29 mouse cellular contexts compared by ENCODE assay signal in genomic region chr6:50191605-50192004, GRCm38 (mm10).
A peak's percentile ranks its signal among the peaks of the same experiment; 100 is the strongest.
DNase-seq lines count a peak whose midpoint lies in the region; ATAC-seq and TF ChIP-seq lines count a peak whose summit lies in the region.
"Had no signal": no experiment of that assay in that cellular context is flagged by ENCODE, and none has a peak within 500 bp of the region (broad histone marks: within the 10 kb centered on the region; RNA-seq: fewer than 3 reads in every experiment).

No protein-coding gene starts in this region.

- TF ChIP-seq POLR2A in lung, adult 2 months (IDR thresholded peaks at IDR 0.05; ENCODE audit: borderline replicate concordance, extremely low read depth, low read depth, low read length): no peak

- 77% methylated on average over 3 of the region's 3 CpGs for WGBS in liver, postnatal 0 days (ENCODE audit: insufficient replicate concordance)
- 86% methylated on average over 3 of the region's 3 CpGs for WGBS in liver, embryonic 12.5 days (ENCODE audit: insufficient replicate concordance)
- 77% methylated on average over 3 of the region's 3 CpGs for WGBS in lung, adult 2 months

- no peaks in the 10 kb centered on the region for H3K27me3 ChIP-seq in liver, postnatal 0 days (ENCODE audit: insufficient read depth, low read length)
- H3K27me3 ChIP-seq in liver, embryonic 12.5 days (replicated peaks): no peaks in the 10 kb centered on the region
- H3K27me3 ChIP-seq: CH12.LX; embryonic facial prominence, embryonic 12.5 days; embryonic facial prominence, embryonic 15.5 days; heart, embryonic 12.5 days; heart, embryonic 15.5 days; hindbrain, embryonic 13.5 days had no signal

- TF ChIP-seq EP300 in liver, postnatal 0 days (IDR thresholded peaks at IDR 0.05; ENCODE audit: low read depth): no peak

- no peak for ATAC-seq in liver, postnatal 0 days
- no peak for ATAC-seq in liver, embryonic 12.5 days
- ATAC-seq: forebrain, embryonic 14.5 days; forebrain, postnatal 0 days; hindbrain, embryonic 16.5 days had no signal

- peaks cover 13% of the 10 kb centered on the region for H3K36me3 ChIP-seq in liver, postnatal 0 days (replicated peaks; ENCODE audit: insufficient read depth, low read length)
- peaks cover 23% of the 10 kb centered on the region for H3K36me3 ChIP-seq in liver, embryonic 12.5 days
- H3K36me3 ChIP-seq: embryonic facial prominence, embryonic 15.5 days had no signal

- no peaks in the 10 kb centered on the region for H3K9me3 ChIP-seq in liver, postnatal 0 days (ENCODE audit: low read length)
- no peaks in the 10 kb centered on the region for H3K9me3 ChIP-seq in liver, embryonic 12.5 days (replicated peaks)
- H3K9me3 ChIP-seq: embryonic facial prominence, embryonic 12.5 days; embryonic facial prominence, embryonic 15.5 days; G1E; heart, embryonic 12.5 days; heart, embryonic 15.5 days; hindbrain, embryonic 10.5 days; hindbrain, embryonic 13.5 days had no signal

- peaks cover 14% of the 10 kb centered on the region; the same call in 1 of the 2 replicates for H3K4me1 ChIP-seq in liver, postnatal 0 days (ENCODE audit: insufficient read depth)
- no peaks in the 10 kb centered on the region for H3K4me1 ChIP-seq in liver, embryonic 12.5 days
- peaks cover 3% of the 10 kb centered on the region; the same call in 1 of the 2 replicates for H3K4me1 ChIP-seq in lung, adult 2 months (ENCODE audit: control insufficient read depth, insufficient read depth, low read length)
- H3K4me1 ChIP-seq: embryonic facial prominence, embryonic 12.5 days; embryonic facial prominence, embryonic 15.5 days; hindbrain, embryonic 10.5 days; hindbrain, embryonic 13.5 days had no signal

- no peak overlapping the region for H3K4me2 ChIP-seq in liver, postnatal 0 days (ENCODE audit: low read depth, low read length)
- H3K4me2 ChIP-seq in liver, embryonic 12.5 days: no peak overlapping the region
- H3K4me2 ChIP-seq: embryonic facial prominence, embryonic 12.5 days; embryonic facial prominence, embryonic 15.5 days; heart, embryonic 12.5 days; heart, embryonic 15.5 days; hindbrain, embryonic 13.5 days had no signal

- peak overlapping the region; percentile 30 for H3K27ac ChIP-seq in liver, postnatal 0 days (ENCODE audit: low read depth)
- H3K27ac ChIP-seq in liver, embryonic 12.5 days: no peak overlapping the region
- H3K27ac ChIP-seq: embryonic facial prominence, embryonic 12.5 days; embryonic facial prominence, embryonic 15.5 days; gastrocnemius, adult 2 months; hindbrain, embryonic 10.5 days; hindbrain, embryonic 13.5 days had no signal

- TF ChIP-seq CTCF in liver, postnatal 0 days (IDR thresholded peaks at IDR 0.05; ENCODE audit: low read depth): no peak
- no peak for TF ChIP-seq CTCF in lung, adult 2 months (IDR thresholded peaks at IDR 0.05; ENCODE audit: insufficient read depth, low read length)

- H3K9ac ChIP-seq in liver, postnatal 0 days (replicated peaks): no peak overlapping the region
- no peak overlapping the region for H3K9ac ChIP-seq in liver, embryonic 12.5 days
- H3K9ac ChIP-seq: embryonic facial prominence, embryonic 12.5 days; embryonic facial prominence, embryonic 15.5 days; forebrain, postnatal 0 days; heart, embryonic 12.5 days; heart, embryonic 15.5 days; hindbrain, embryonic 13.5 days had no signal

- H3K4me3 ChIP-seq in liver, postnatal 0 days (ENCODE audit: low read depth, low read length): no peak overlapping the region
- H3K4me3 ChIP-seq in liver, embryonic 12.5 days: no peak overlapping the region
- H3K4me3 ChIP-seq in lung, adult 2 months (replicated peaks; ENCODE audit: extremely low read depth, low read depth, low read length): no peak overlapping the region
- H3K4me3 ChIP-seq: embryonic facial prominence, embryonic 12.5 days; embryonic facial prominence, embryonic 15.5 days; gastrocnemius, adult 2 months; heart, embryonic 12.5 days; heart, embryonic 15.5 days; hindbrain, embryonic 10.5 days; hindbrain, embryonic 13.5 days had no signal

- no peak for DNase-seq in liver, postnatal 0 days
- peak; percentile 30 for DNase-seq in lung, postnatal 36 days
- no peak for DNase-seq in lung, adult 2 months
- DNase-seq in NIH3T3 (ENCODE audit: low read depth): peak; percentile 52
- DNase-seq in gastrocnemius, postnatal 4 days (ENCODE audit: low spot score in 2 of 2): no peak
- DNase-seq: adrenal gland, adult 2 months; adrenal gland, postnatal 14 days; B cell, adult 2 months; cerebellum, adult 11 months; cerebellum, adult 2 months; cerebellum, adult 9-11 months; cerebellum, postnatal 25 days; forebrain, postnatal 0 days; gastrocnemius, adult 2 months; gastrocnemius, postnatal 14 days; heart, adult 18-20 months; heart, postnatal 10 days; heart, postnatal 36 days had no signal

Comparison
In these comparisons a context has a peak if more than half of its experiments do, and no peak if none do; other contexts are left out.
1. DNase-seq: peak in lung, postnatal 36 days (single experiment) and NIH3T3 (single experiment); none in liver, postnatal 0 days (single experiment), lung, adult 2 months (single experiment) and gastrocnemius, postnatal 4 days (0 of 2).